Mouse (Mus musculus): Measurements from ENCODE around the gene Cfap20.

The Cfap20 gene

DNA sequence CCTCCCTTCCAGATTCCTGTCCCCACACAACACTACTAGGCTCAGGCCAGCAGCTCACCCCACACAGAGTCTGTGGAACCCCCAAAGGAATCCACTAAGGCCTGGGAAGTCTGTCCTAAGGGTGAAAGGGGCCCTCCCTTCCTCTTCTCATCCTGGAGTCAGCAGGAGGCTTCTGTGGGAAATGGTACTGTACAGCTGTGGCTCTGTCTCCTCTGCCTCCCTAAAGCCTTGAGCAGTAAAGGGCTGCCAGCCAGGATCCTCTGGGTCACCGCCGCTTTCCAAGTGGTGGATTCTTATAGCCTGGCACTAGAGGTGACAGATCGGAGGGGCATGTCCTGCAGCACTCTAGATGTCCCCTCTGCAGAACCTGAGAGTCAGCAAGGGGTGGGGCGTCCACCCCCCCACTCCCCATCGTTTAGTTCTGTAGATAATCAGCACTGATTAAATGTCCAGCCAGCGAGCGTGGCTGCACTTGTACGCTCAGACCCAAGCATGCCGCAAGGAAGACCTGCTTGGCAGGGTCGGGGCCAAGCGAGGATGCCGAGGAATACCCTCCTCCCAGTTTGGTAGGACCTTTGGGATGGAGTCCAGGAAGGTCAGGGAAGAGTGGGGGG, 61.2 kb downstream of the Cfap20 start:
- DNase-seq (ENCODE audit: low read depth) = no peak
